In genomic region chr10:42274712-42275400, GRCm38 (mm10) we compare ENCODE assay signal across 8 mouse cellular contexts. TPM values are rescaled to one million over a fixed set of nuclear protein-coding genes. Genes with fewer than 3 reads are reported as not detected.
DNase-seq lines count a peak whose midpoint lies in the region; ATAC-seq and TF ChIP-seq lines count a peak whose summit lies in the region.

No protein-coding gene starts in this region.

- no peaks in the 10 kb centered on the region for H3K9me3 ChIP-seq in forebrain, embryonic 16.5 days (ENCODE audit: control insufficient read depth, low read length)
- H3K9me3 ChIP-seq in kidney, embryonic 14.5 days (ENCODE audit: control insufficient read depth, low read length): no peaks in the 10 kb centered on the region

- peak overlapping the region; percentile 92 for H3K27ac ChIP-seq in bone marrow macrophage, adult 2 months (ENCODE audit: insufficient read depth, low read depth, low read length)
- no peak overlapping the region for H3K27ac ChIP-seq in forebrain, embryonic 16.5 days (ENCODE audit: low read length)
- H3K27ac ChIP-seq in kidney, embryonic 14.5 days (ENCODE audit: low read depth, low read length): peak overlapping the region; percentile 98; the same call in 1 of the 2 replicates
- H3K27ac ChIP-seq in spleen, adult 2 months (ENCODE audit: insufficient read depth, low read length): peak overlapping the region; percentile 19

- 1% methylated on average over 65 of the region's 65 CpGs for WGBS in forebrain, embryonic 16.5 days
- under 1% methylated on average over 61 of the region's 65 CpGs for WGBS in kidney, embryonic 14.5 days
- 7% methylated on average over 63 of the region's 65 CpGs for WGBS in spleen, adult 2 months

- peaks cover 2% of the 10 kb centered on the region; the same call in 1 of the 2 replicates for H3K27me3 ChIP-seq in forebrain, embryonic 16.5 days (replicated peaks; ENCODE audit: control insufficient read depth, insufficient read depth, low read length)
- no peaks in the 10 kb centered on the region for H3K27me3 ChIP-seq in kidney, embryonic 14.5 days (ENCODE audit: control insufficient read depth, insufficient read depth, low read length)
- no peaks in the 10 kb centered on the region for H3K27me3 ChIP-seq in spleen, adult 2 months (ENCODE audit: control insufficient read depth, insufficient read depth, low read length)

- peaks cover 24% of the 10 kb centered on the region for H3K4me1 ChIP-seq in bone marrow macrophage, adult 2 months (ENCODE audit: control insufficient read depth, insufficient read depth, low read length)
- peaks cover 30% of the 10 kb centered on the region for H3K4me1 ChIP-seq in forebrain, embryonic 16.5 days (replicated peaks; ENCODE audit: control insufficient read depth, insufficient read depth, low read length)
- H3K4me1 ChIP-seq in kidney, embryonic 14.5 days (ENCODE audit: control insufficient read depth, insufficient read depth, low read length): peaks cover 31% of the 10 kb centered on the region
- peaks cover 35% of the 10 kb centered on the region for H3K4me1 ChIP-seq in spleen, adult 2 months (ENCODE audit: control insufficient read depth, insufficient read depth, insufficient read length)

- peak overlapping the region; percentile 77 for H3K4me3 ChIP-seq in bone marrow macrophage, adult 2 months (ENCODE audit: insufficient read depth, low read length)
- H3K4me3 ChIP-seq in forebrain, embryonic 16.5 days (replicated peaks; ENCODE audit: low read length): peak overlapping the region; percentile 90
- H3K4me3 ChIP-seq in kidney, embryonic 14.5 days (ENCODE audit: low read length): peak overlapping the region; percentile 74
- H3K4me3 ChIP-seq in spleen, adult 2 months (ENCODE audit: extremely low read depth, insufficient read depth, insufficient read length): peak overlapping the region; percentile 88

- ATAC-seq in forebrain, embryonic 16.5 days: no peak
- ATAC-seq in kidney, embryonic 14.5 days (ENCODE audit: low FRiP score, low TSS enrichment): no peak

- no peaks in the 10 kb centered on the region for H3K36me3 ChIP-seq in forebrain, embryonic 16.5 days (ENCODE audit: control insufficient read depth, insufficient read depth)
- H3K36me3 ChIP-seq in kidney, embryonic 14.5 days (ENCODE audit: control insufficient read depth, insufficient read depth, low read length): peaks cover 5% of the 10 kb centered on the region; the same call in 1 of the 2 replicates
- H3K36me3 ChIP-seq in spleen, adult 2 months (ENCODE audit: control insufficient read depth, insufficient read depth, low read length): 0 out of 2 replicates have a peak, but pooled peaks cover 2% of the 10 kb centered on the region

- no peak for TF ChIP-seq CTCF in bone marrow macrophage, adult 2 months (IDR thresholded peaks at IDR 0.05; ENCODE audit: low read depth, low read length)
- TF ChIP-seq CTCF in spleen, adult 2 months (IDR thresholded peaks at IDR 0.05; ENCODE audit: extremely low read depth, insufficient read depth, insufficient read length, insufficient replicate concordance): no peak

- H3K9ac ChIP-seq in forebrain, embryonic 16.5 days (replicated peaks; ENCODE audit: low read depth, low read length): peak overlapping the region; percentile 77
- peak overlapping the region; percentile 85 for H3K9ac ChIP-seq in kidney, embryonic 14.5 days (ENCODE audit: low read depth, low read length)

- peak overlapping the region; percentile 96 for H3K4me2 ChIP-seq in forebrain, embryonic 16.5 days (ENCODE audit: low read length)
- peak overlapping the region; percentile 90 for H3K4me2 ChIP-seq in kidney, embryonic 14.5 days (replicated peaks; ENCODE audit: low read depth, low read length)

- DNase-seq in layer of hippocampus, adult 11-12 months (ENCODE audit: low spot score): peak; percentile 21
- no peak for DNase-seq in layer of hippocampus, adult 9-10 months (ENCODE audit: low spot score)
- DNase-seq in lung, postnatal 10 days: peak; percentile 36
- DNase-seq in spleen, adult 2 months (ENCODE audit: low read depth in 1 of 2, low spot score in 2 of 2): no peak
- DNase-seq in frontal cortex, postnatal 25 days (ENCODE audit: low spot score in 2 of 2): no peak

- TF ChIP-seq POLR2A in bone marrow macrophage, adult 2 months (IDR thresholded peaks at IDR 0.05; ENCODE audit: borderline replicate concordance, low read depth, low read length): no peak
- no peak for TF ChIP-seq POLR2A in spleen, adult 2 months (IDR thresholded peaks at IDR 0.05; ENCODE audit: low read depth, low read length)

RNA-seq across cellular contexts. Expression of gene Foxo3, which starts 1.7 kb away (rescaled TPM):
- polyA plus RNA-seq in bone marrow macrophage, adult 2 months (2012; ENCODE audit: insufficient read depth, insufficient read length, missing spikeins): 34.6 and 39.7 TPM in 2 replicates
- polyA plus RNA-seq in forebrain, embryonic 16.5 days (2015; fragmentation: Nextera tagmentation; extraction: Ambion mirVana): 4.7 and 4.8 TPM in 2 replicates
- 8.2 and 10.2 TPM in 2 replicates for polyA plus RNA-seq in kidney, embryonic 14.5 days (2014; fragmentation: Nextera tagmentation; extraction: Ambion mirVana)
- polyA plus RNA-seq in spleen, adult 2 months (2012; rRNA removed): 44.6 and 50.6 TPM in 2 replicates

Comparison
In these comparisons a context has a peak if more than half of its experiments do, and no peak if none do; other contexts are left out.
1. DNase-seq: peak in layer of hippocampus, adult 11-12 months (single experiment) and lung, postnatal 10 days (single experiment); none in layer of hippocampus, adult 9-10 months (single experiment), spleen, adult 2 months (0 of 2) and frontal cortex, postnatal 25 days (0 of 2).
2. Peak in every context shown above with its lines, with median percentiles within 50 percentile points of each other: H3K4me3 ChIP-seq.